Mouse (Mus musculus): ENCODE results near the gene Pnrc2. TPM values are rescaled to one million over a fixed set of nuclear protein-coding genes. Genes with fewer than 3 reads are reported as not detected.
A peak's percentile ranks its signal among the peaks of the same experiment; 100 is the strongest.

The Pnrc2 gene
- polyA plus RNA-seq, 1 experiment from 2014 or later, result 167 TPM

- Histone ChIP-seq H3K36me3 (ENCODE audit: control insufficient read depth, insufficient read depth, low read length) (no peaks in the 10 kb centered on the region), H3K4me2 (ENCODE audit: low read length) (no peak overlapping the region), H3K9ac (ENCODE audit: low read length) (no peak overlapping the region), H3K27me3 (replicated peaks; ENCODE audit: control insufficient read depth, insufficient read depth, low read length) (no peaks in the 10 kb centered on the region), H3K4me3 (ENCODE audit: low read depth, low read length) (no peak overlapping the region), H3K4me1 (replicated peaks; ENCODE audit: control insufficient read depth, insufficient read depth, low read length) (peaks cover 25% of the 10 kb centered on the region), H3K9me3 (ENCODE audit: control insufficient read depth, low read length) (no peaks in the 10 kb centered on the region), H3K27ac (ENCODE audit: low read depth) (no peak overlapping the region)
- 55% methylated on average over 2 of the region's 2 CpGs for WGBS
- ATAC-seq (replicated peaks; ENCODE audit: low FRiP score, low TSS enrichment, low read depth) (no peak), DNase-seq (ENCODE audit: low spot score) (no peak)
Observed at GRCm38 (mm10) chr4:135877742-135878141, 4.1 kb upstream of the Pnrc2 start.

DNA sequence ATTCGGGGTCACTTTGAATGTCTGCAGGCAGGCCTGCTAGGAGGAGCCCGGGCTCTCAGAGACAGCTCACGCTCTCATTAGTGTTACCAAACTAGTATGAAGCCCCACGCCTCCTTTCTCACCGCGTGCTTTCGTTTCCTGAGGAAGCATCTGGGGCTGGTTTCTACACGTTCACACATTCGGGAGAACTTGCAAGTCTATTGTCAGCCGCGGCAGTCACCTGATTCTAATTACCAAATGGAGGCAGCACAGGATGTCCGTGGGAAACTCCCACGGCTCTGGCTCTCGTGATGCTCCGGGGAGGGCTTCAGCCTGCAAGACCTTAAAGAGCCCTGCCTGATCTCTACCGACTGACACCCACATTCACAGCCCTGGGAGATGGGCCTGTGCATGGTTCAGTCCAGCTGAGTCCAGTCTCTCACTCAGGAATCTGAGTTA, 3.0 kb upstream of the Pnrc2 start:
- Histone ChIP-seq H3K4me3 (ENCODE audit: low read depth, low read length) (peak overlapping the region; percentile 10), H3K4me2 (ENCODE audit: low read length) (peak overlapping the region; percentile 50), H3K27me3 (replicated peaks; ENCODE audit: control insufficient read depth, insufficient read depth, low read length) (no peaks in the 10 kb centered on the region), H3K9me3 (ENCODE audit: control insufficient read depth, low read length) (no peaks in the 10 kb centered on the region), H3K27ac (ENCODE audit: low read depth) (peak overlapping the region; percentile 54), H3K4me1 (replicated peaks; ENCODE audit: control insufficient read depth, insufficient read depth, low read length) (peaks cover 32% of the 10 kb centered on the region), H3K9ac (ENCODE audit: low read length) (peak overlapping the region; percentile 32; the same call in 1 of the 2 replicates), H3K36me3 (ENCODE audit: control insufficient read depth, insufficient read depth, low read length) (peaks cover 11% of the 10 kb centered on the region)
- DNase-seq (ENCODE audit: low spot score), result peak; percentile 77
- WGBS, result 1% methylated on average over 16 of the region's 16 CpGs
- no peak for ATAC-seq (replicated peaks; ENCODE audit: low FRiP score, low TSS enrichment, low read depth)

DNA sequence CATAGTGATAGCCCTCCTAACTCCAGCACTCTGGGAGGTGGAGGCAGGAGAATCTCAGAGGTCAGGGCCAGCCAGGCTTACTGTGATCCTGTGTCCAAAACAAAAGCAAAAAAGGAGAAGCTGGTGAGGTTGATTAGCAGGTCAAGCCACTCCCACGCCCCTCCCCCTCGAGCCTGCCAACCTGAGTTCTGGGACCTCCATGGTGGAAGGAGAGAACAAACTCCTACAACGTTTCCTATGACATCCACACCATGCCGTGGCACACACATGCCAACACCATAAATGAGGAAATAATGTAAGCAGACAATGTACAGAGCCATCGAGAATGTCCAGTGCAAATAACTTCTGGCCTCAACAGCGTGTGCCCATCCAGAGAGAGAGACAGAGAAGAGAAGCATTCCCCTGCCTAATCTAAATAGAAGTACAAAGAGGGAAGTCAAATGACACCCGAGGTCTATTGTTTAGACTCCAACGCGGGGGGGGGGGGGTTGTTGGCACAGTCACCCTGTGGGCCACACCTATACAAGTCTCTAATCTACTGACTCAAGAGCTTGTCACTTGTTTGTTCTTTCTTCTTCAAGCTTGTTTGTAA, 2.4 kb upstream of the Pnrc2 start:
- H3K4me3 ChIP-seq (ENCODE audit: low read depth, low read length), result peak overlapping the region; percentile 10
- H3K9me3 ChIP-seq (ENCODE audit: control insufficient read depth, low read length), result no peaks in the 10 kb centered on the region
- peak overlapping the region; percentile 32; the same call in 1 of the 2 replicates for H3K9ac ChIP-seq (ENCODE audit: low read length)
- H3K27me3 ChIP-seq (replicated peaks; ENCODE audit: control insufficient read depth, insufficient read depth, low read length), result no peaks in the 10 kb centered on the region
- peak overlapping the region; percentile 50 for H3K4me2 ChIP-seq (ENCODE audit: low read length)
- no peak for ATAC-seq (replicated peaks; ENCODE audit: low FRiP score, low TSS enrichment, low read depth)
- DNase-seq (ENCODE audit: low spot score), result no peak
- peaks cover 35% of the 10 kb centered on the region for H3K4me1 ChIP-seq (replicated peaks; ENCODE audit: control insufficient read depth, insufficient read depth, low read length)
- WGBS, result 5% methylated on average over 9 of the region's 9 CpGs
- H3K27ac ChIP-seq (ENCODE audit: low read depth), result peak overlapping the region; percentile 54
- peaks cover 16% of the 10 kb centered on the region for H3K36me3 ChIP-seq (ENCODE audit: control insufficient read depth, insufficient read depth, low read length)

- DNase-seq (ENCODE audit: low spot score) (no peak), ATAC-seq (replicated peaks; ENCODE audit: low FRiP score, low TSS enrichment, low read depth) (no peak)
- no peak overlapping the region for H3K9ac ChIP-seq (ENCODE audit: low read length)
- no peak overlapping the region for H3K4me2 ChIP-seq (ENCODE audit: low read length)
- H3K4me3 ChIP-seq (ENCODE audit: low read depth, low read length), result no peak overlapping the region
- peaks cover 37% of the 10 kb centered on the region for H3K4me1 ChIP-seq (replicated peaks; ENCODE audit: control insufficient read depth, insufficient read depth, low read length)
- H3K36me3 ChIP-seq (ENCODE audit: control insufficient read depth, insufficient read depth, low read length), result peaks cover 22% of the 10 kb centered on the region
- WGBS, result 31% methylated on average over 7 of the region's 7 CpGs
- H3K27me3 ChIP-seq (replicated peaks; ENCODE audit: control insufficient read depth, insufficient read depth, low read length), result no peaks in the 10 kb centered on the region
- peak overlapping the region; percentile 54 for H3K27ac ChIP-seq (ENCODE audit: low read depth)
- no peaks in the 10 kb centered on the region for H3K9me3 ChIP-seq (ENCODE audit: control insufficient read depth, low read length)
Observed at GRCm38 (mm10) chr4:135875546-135875945, 1.9 kb upstream of the Pnrc2 start.

DNA sequence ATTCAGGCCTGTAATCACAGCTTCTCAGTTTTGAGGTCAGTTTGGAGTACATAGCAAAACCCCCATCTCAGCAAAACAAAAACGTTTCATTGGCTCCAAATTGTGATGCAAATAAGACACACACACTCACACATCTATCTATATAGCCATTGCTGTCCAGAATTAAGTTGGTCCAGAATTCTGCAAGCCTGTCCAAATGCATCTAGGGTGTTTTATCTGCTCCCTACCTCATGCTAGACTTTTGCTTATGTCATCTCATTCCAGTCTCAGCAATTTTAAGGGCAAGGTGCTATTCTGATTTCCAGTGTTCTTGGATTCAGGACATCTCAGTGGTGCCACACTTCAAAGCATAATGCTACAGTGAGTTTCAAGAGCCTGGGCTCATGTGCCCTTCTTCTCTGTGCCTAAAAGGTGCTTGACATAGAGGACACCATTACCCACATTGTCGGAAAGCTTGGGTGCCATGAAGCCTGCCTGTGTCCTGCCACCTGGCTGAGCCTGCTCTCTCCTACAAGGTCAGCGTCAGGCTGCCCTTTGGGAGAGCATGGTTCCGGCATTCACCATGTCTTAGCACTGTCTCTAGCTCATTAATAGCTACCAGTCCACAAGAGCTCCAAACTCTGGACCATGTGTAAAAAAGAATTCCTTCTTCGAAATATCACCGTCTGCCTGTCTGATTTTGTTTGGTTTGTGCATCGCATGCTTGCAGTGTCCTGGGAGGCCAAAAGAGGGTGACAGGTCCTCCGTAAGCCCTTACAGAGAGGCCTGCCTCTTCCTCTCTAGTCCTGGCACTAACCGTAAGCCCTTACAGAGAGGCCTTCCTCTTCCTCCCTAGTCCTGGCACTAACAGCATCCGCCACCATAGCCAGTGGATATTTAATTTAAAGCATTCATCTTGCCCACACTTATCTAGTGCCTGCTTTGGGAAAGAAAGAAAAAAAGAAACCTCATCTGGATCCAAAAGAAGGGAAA, 1.2 kb upstream of the Pnrc2 start:
- Histone ChIP-seq H3K27ac (ENCODE audit: low read depth) (peak overlapping the region; percentile 100), H3K9ac (ENCODE audit: low read length) (peak overlapping the region; percentile 99; the same call in 1 of the 2 replicates), H3K9me3 (ENCODE audit: control insufficient read depth, low read length) (no peaks in the 10 kb centered on the region), H3K27me3 (replicated peaks; ENCODE audit: control insufficient read depth, insufficient read depth, low read length) (no peaks in the 10 kb centered on the region), H3K4me3 (ENCODE audit: low read depth, low read length) (no peak overlapping the region), H3K4me1 (replicated peaks; ENCODE audit: control insufficient read depth, insufficient read depth, low read length) (peaks cover 39% of the 10 kb centered on the region), H3K4me2 (ENCODE audit: low read length) (peak overlapping the region; percentile 71), H3K36me3 (ENCODE audit: control insufficient read depth, insufficient read depth, low read length) (peaks cover 25% of the 10 kb centered on the region)
- ATAC-seq (replicated peaks; ENCODE audit: low FRiP score, low TSS enrichment, low read depth) (no peak), DNase-seq (ENCODE audit: low spot score) (no peak)
- 79% methylated on average over 10 of the region's 10 CpGs for WGBS

- peak overlapping the region; percentile 100 for H3K27ac ChIP-seq (ENCODE audit: low read depth)
- ATAC-seq (replicated peaks; ENCODE audit: low FRiP score, low TSS enrichment, low read depth), result no peak
- H3K4me2 ChIP-seq (ENCODE audit: low read length), result peak overlapping the region; percentile 71
- peaks cover 36% of the 10 kb centered on the region for H3K36me3 ChIP-seq (ENCODE audit: control insufficient read depth, insufficient read depth, low read length)
- DNase-seq (ENCODE audit: low spot score), result no peak
- H3K4me1 ChIP-seq (replicated peaks; ENCODE audit: control insufficient read depth, insufficient read depth, low read length), result peaks cover 39% of the 10 kb centered on the region
- no peaks in the 10 kb centered on the region for H3K9me3 ChIP-seq (ENCODE audit: control insufficient read depth, low read length)
- peak overlapping the region; percentile 90 for H3K4me3 ChIP-seq (ENCODE audit: low read depth, low read length)
- WGBS, result 8% methylated on average over 17 of the region's 17 CpGs
- H3K9ac ChIP-seq (ENCODE audit: low read length), result peak overlapping the region; percentile 99
- H3K27me3 ChIP-seq (replicated peaks; ENCODE audit: control insufficient read depth, insufficient read depth, low read length), result no peaks in the 10 kb centered on the region
Observed at GRCm38 (mm10) chr4:135872589-135873391, 860 bp downstream of the Pnrc2 start.

DNA sequence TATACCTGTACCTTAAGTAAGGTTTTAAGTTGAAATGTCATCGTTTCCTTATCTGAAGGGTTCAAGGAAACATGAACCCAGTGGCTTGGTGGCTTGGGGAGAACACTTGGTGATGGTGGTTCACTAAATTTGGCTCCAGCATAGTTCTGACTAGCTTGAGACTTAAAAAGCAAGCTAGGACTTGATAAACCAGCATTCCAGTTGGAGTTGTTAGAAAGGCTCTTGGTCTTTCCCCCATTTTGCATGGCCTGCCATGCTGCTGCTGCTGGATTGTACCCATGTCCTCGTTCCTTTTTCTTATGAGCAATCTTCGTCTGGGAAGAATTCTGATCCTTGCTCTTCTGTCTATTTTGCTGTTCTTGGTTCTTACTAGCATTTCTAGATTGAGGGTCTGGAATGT, 1.6 kb downstream of the Pnrc2 start:
- Histone ChIP-seq H3K27me3 (replicated peaks; ENCODE audit: control insufficient read depth, insufficient read depth, low read length) (no peaks in the 10 kb centered on the region), H3K27ac (ENCODE audit: low read depth) (no peak overlapping the region), H3K36me3 (ENCODE audit: control insufficient read depth, insufficient read depth, low read length) (peaks cover 37% of the 10 kb centered on the region), H3K9ac (ENCODE audit: low read length) (peak overlapping the region; percentile 99), H3K9me3 (ENCODE audit: control insufficient read depth, low read length) (no peaks in the 10 kb centered on the region), H3K4me2 (ENCODE audit: low read length) (peak overlapping the region; percentile 71), H3K4me1 (replicated peaks; ENCODE audit: control insufficient read depth, insufficient read depth, low read length) (peaks cover 38% of the 10 kb centered on the region), H3K4me3 (ENCODE audit: low read depth, low read length) (peak overlapping the region; percentile 90)
- 35% methylated on average over 3 of the region's 3 CpGs for WGBS
- DNase-seq (ENCODE audit: low spot score), result no peak
- ATAC-seq (replicated peaks; ENCODE audit: low FRiP score, low TSS enrichment, low read depth), result no peak
